ENCODE assay signal across 7 mouse cellular contexts in the genomic region with DNA sequence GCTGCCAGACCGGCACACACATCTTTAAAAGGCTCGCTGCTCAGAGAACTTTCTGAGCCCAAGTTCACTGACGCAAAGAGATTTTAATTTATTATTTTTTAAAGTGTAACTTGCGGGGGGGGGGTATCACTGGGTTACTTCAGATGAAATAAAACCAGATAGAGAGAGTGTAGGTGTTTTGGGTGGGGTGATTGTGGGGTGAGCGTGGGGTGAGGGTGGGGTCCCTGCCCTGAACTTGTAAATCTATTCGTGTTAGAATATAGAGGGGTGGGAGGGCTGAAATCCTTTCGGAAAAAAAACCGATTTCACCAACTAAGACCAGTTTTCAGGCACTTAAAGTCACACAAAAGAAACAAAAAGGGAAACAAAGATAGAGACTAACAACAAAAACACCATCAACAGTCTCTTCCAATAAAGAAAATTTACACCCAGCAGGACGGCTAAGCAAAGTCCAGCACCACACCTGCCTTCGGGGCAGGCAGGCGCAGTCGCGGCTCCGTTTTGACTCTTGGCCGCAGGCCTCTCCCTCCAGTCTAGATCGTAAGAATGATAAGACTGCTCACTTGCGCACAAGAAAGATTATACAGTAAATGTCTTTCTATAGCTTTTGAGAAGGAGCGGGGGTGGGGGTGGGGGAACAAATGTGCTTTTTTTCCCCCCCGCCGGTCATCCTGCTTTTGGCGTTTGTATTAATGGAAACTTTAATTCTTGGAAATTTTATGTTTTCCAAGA. TPM values are rescaled to one million over a fixed set of nuclear protein-coding genes. Genes with fewer than 3 reads are reported as not detected.
DNase-seq lines count a peak whose midpoint lies in the region; ATAC-seq lines count a peak whose summit lies in the region.

No protein-coding gene starts in this region.

- WGBS in hindbrain, embryonic 11.5 days: 4% methylated on average over 21 of the region's 21 CpGs
- WGBS in limb, embryonic 15.5 days: 4% methylated on average over 21 of the region's 21 CpGs
- 2% methylated on average over 21 of the region's 21 CpGs for WGBS in neural tube, embryonic 13.5 days

- peaks cover 34% of the 10 kb centered on the region for H3K27me3 ChIP-seq in hindbrain, embryonic 11.5 days (ENCODE audit: control insufficient read depth, insufficient read depth, low read length)
- peaks cover 45% of the 10 kb centered on the region for H3K27me3 ChIP-seq in limb, embryonic 15.5 days
- H3K27me3 ChIP-seq in neural tube, embryonic 13.5 days: peaks cover 65% of the 10 kb centered on the region

- DNase-seq in ES-CJ7 (ENCODE audit: low read depth, low spot score) (peak; percentile 49), ZHBTc4 (ENCODE audit: low read depth, low spot score) (peak; percentile 48)
- DNase-seq in hindbrain, embryonic 11.5 days (ENCODE audit: low spot score): peak; percentile 44
- no peak for DNase-seq in gastrocnemius, postnatal 10 days
- no peak for DNase-seq in left cerebral cortex, postnatal 4 days

- no peaks in the 10 kb centered on the region for H3K36me3 ChIP-seq in hindbrain, embryonic 11.5 days (ENCODE audit: control insufficient read depth, insufficient read depth, low read length)
- no peaks in the 10 kb centered on the region for H3K36me3 ChIP-seq in limb, embryonic 15.5 days
- no peaks in the 10 kb centered on the region for H3K36me3 ChIP-seq in neural tube, embryonic 13.5 days

- H3K9me3 ChIP-seq in hindbrain, embryonic 11.5 days (ENCODE audit: control insufficient read depth, low read length): no peaks in the 10 kb centered on the region
- no peaks in the 10 kb centered on the region for H3K9me3 ChIP-seq in limb, embryonic 15.5 days
- H3K9me3 ChIP-seq in neural tube, embryonic 13.5 days: no peaks in the 10 kb centered on the region

- no peak overlapping the region for H3K27ac ChIP-seq in hindbrain, embryonic 11.5 days (ENCODE audit: low read depth, low read length)
- 0 out of 2 replicates have a peak overlapping the region, but pooled peaks have one; percentile 47 for H3K27ac ChIP-seq in limb, embryonic 15.5 days
- no peak overlapping the region for H3K27ac ChIP-seq in neural tube, embryonic 13.5 days (replicated peaks)

- ATAC-seq in hindbrain, embryonic 11.5 days (ENCODE audit: low FRiP score): peak; percentile 68
- ATAC-seq in limb, embryonic 15.5 days (ENCODE audit: insufficient number of reproducible peaks, low FRiP score, low TSS enrichment, low read depth): no peak
- 0 out of 2 replicates have a peak, but pooled peaks have one; percentile 28 for ATAC-seq in neural tube, embryonic 13.5 days (ENCODE audit: low read depth)

- H3K9ac ChIP-seq in hindbrain, embryonic 11.5 days (ENCODE audit: low read depth, low read length): no peak overlapping the region
- H3K9ac ChIP-seq in limb, embryonic 15.5 days: no peak overlapping the region; the same call in 1 of the 2 replicates
- peak overlapping the region; percentile 65 for H3K9ac ChIP-seq in neural tube, embryonic 13.5 days

- H3K4me2 ChIP-seq in hindbrain, embryonic 11.5 days (replicated peaks; ENCODE audit: low read depth, low read length): peak overlapping the region; percentile 78
- H3K4me2 ChIP-seq in limb, embryonic 15.5 days: peak overlapping the region; percentile 92
- H3K4me2 ChIP-seq in neural tube, embryonic 13.5 days: peak overlapping the region; percentile 87

- intact Hi-C loops in left cerebral cortex, postnatal 4 days (cut with DNase I): no loop called here

- peak overlapping the region; percentile 47 for H3K4me3 ChIP-seq in hindbrain, embryonic 11.5 days (ENCODE audit: low read depth, low read length)
- H3K4me3 ChIP-seq in limb, embryonic 15.5 days: peak overlapping the region; percentile 46
- peak overlapping the region; percentile 46 for H3K4me3 ChIP-seq in neural tube, embryonic 13.5 days

- peaks cover 3% of the 10 kb centered on the region; the same call in 1 of the 2 replicates for H3K4me1 ChIP-seq in hindbrain, embryonic 11.5 days (replicated peaks; ENCODE audit: control insufficient read depth, insufficient read depth, low read length)
- H3K4me1 ChIP-seq in limb, embryonic 15.5 days: peaks cover 19% of the 10 kb centered on the region
- peaks cover 26% of the 10 kb centered on the region for H3K4me1 ChIP-seq in neural tube, embryonic 13.5 days (replicated peaks)

RNA-seq across cellular contexts. Expression of a gene that starts 0.4 kb away (rescaled TPM):
- 4.1 and 4.8 TPM in 2 replicates for polyA plus RNA-seq in hindbrain, embryonic 11.5 days (2014; fragmentation: Nextera tagmentation; extraction: Ambion mirVana)
- 11.3 and 17.4 TPM in 2 replicates for polyA plus RNA-seq in limb, embryonic 15.5 days (2015; fragmentation: Nextera tagmentation; extraction: Ambion mirVana)
- polyA plus RNA-seq in neural tube, embryonic 13.5 days (2015; fragmentation: Nextera tagmentation; extraction: Ambion mirVana): 9.9 and 11.0 TPM in 2 replicates
- 10 to 100 TPM; 20.3 to 20.8 TPM for total RNA-seq in gastrocnemius, postnatal 10 days (2021)
- 1 to 10 TPM; 4.2 to 4.4 TPM for total RNA-seq in left cerebral cortex, postnatal 4 days (2021)

Comparison
In these comparisons a context has a peak if more than half of its experiments do, and no peak if none do; other contexts are left out.
1. DNase-seq: peak in ES-CJ7 (single experiment), ZHBTc4 (single experiment) and hindbrain, embryonic 11.5 days (single experiment); none in gastrocnemius, postnatal 10 days (single experiment) and left cerebral cortex, postnatal 4 days (single experiment).
2. Peak in every context shown above with its lines, with median percentiles within 50 percentile points of each other: H3K4me2 ChIP-seq and H3K4me3 ChIP-seq.